Mouse (Mus musculus): ENCODE results near the gene Itgb1.
A peak's percentile ranks its signal among the peaks of the same experiment; 100 is the strongest.

The Itgb1 gene

DNA sequence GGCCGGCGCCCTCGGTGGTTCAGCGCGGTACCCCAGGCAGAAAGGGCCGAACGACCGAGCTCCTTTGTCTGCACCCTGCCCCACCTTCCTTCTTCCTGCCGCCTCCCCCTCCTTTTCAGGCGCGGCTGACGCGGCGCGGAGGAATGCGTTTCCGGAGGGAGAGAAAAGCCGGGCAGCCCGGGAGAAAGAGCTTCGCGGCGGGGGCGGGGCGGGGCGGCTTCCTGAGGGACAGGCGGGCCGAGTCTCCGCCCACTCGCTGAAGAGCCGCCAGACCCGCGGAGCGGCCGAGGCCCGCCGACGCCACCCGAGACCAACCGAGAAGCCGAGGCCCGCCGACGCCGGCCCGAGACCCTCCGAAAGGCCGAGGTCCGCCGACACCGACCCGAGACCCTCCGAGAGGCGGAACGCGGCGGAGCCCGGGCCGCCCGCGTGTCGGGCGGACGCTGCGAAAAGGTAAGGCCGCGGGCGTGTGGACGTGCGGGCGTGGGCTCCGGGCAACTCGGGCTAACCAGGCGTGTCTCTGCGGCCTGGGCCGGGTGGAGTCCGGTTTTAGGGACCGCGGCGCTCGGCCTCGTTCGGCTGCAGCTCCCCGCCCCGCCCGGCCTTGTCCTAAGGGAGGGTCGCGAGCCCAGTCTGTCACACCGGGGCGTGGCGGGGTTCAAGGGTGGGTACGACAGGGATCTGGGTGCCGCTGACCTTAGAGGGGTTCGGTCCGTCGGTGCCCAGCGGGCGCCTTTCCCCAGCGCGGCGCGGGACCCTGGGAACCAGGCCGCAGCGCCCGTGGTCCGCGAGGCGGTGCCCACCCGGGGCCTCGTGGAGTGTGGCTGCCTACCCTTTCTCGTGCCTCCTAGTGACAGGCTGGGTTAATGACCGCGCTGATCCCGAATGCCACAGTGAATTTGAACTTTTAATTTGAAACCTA is at the start of gene Itgb1:
TSS of gene Itgb1 (plus strand) at position 148 of the 922 bp plus-strand sequence.
- DNase-seq: peak; percentile 95 to 99

DNA sequence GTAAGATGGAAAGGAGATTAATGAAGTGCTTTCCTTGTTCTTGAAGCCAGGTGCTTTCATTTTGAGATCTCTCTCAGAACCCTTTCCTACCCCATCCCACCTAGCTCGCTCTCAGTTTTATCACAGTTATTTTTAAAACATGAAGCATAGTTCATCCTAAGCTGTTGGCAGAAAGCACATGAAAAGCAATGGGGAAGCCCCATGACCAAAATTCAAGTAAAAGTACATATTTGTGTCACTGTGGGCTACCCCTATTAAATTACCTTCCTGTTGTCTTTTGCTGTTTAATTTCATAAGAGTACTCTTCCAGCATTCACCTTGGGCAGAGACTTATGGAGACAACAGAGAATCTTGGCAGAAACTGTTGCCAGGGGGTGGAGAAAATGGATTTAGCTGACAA is 42.4 kb upstream of the Itgb1 start:
- DNase-seq: no peak

- DNase-seq: no peak
Measured at GRCm38 (mm10) chr8:128645452-128645851, 40.0 kb upstream of the Itgb1 start.

- no peak for DNase-seq
Measured at GRCm38 (mm10) chr8:128646456-128646855, 39.0 kb upstream of the Itgb1 start.

GRCm38 (mm10) chr8:128648071-128648470 is 37.4 kb upstream of the Itgb1 start:
- no peak for DNase-seq

DNA sequence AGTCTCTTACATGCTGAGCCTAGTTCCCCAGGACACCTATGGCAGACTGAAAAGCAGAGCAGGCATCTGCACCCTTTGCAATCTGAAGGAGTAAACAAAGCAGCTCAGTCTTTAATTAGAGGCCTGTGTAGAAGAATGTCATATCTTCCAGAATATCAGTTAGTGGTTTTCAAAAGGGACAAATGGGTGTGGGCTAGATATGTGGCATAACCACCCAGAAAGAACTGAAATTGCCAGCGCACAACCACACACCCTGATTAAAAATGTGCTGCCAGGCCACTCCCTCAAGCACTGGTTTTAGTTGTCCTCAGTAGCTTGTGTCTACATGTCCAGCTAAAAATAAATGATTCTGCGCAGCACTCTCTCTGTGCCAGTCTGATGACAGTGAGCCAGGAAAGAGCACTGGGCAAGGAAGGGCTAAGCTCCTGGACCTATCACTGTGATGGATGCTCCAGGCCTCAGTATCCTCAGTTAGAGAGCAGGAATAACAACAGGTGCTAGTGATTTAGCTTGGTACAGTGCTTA is 35.1 kb upstream of the Itgb1 start:
- no peak for DNase-seq

GRCm38 (mm10) chr8:128652399-128653109 is 32.9 kb upstream of the Itgb1 start:
- peak in 1 of 2 experiments; percentile 60 for DNase-seq

DNA sequence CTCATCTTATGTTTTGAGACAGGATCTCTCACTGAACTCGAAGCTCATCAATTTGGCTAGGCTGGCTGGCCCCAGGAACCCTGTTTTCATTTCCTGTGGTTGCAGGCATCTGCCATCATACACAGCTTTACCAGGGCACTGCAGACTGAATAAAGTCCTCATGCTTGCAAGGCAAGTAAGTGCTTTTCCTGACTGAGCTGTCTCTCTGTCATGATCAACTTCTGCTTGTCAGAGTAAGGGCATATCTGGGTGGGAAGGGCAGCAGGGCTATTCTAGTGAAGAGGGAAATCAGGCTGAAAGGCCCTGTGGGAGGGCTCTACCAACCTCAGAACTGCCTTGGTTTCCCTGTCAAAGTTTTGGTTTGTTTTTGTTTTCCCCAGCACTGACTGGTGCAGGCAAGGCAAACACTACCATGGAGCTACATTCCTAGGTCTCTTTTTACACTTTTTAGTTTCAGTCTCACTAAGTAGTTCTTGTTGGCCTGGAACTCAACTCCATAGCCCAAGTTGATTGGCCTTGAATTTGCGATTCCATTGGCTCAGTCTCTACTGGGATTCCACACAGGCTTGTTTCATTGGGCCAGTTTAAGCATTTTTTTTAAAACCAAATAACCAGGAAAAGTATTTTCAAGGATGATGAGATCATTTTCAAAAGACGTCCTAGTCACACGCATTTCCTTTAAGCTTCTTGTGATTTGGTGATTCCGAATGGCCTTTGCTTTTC is 31.7 kb upstream of the Itgb1 start:
- DNase-seq: no peak

- peak; percentile 64 to 69 for DNase-seq
Measured at GRCm38 (mm10) chr8:128654365-128655099, 30.9 kb upstream of the Itgb1 start.

GRCm38 (mm10) chr8:128662144-128662543 is 23.3 kb upstream of the Itgb1 start:
- DNase-seq: no peak

DNA sequence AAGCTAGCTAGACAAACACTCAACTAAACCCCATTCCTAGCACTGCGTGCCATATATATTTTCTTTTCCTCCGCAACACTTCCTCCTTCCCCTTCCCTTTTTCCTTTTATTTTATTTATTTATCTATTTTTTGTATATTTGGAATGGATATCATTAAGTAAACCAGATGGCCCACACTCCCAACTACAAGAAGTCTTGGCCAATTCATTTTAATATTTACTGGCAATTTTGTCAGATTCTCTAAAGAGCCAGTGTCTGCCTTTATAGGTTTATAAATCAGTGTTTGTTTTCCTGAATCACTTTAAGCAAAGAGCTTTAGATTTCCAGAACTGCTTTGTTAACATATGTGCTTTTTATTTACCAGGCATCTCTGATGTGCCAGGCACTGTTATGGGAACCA is 22.8 kb upstream of the Itgb1 start:
- no peak for DNase-seq

GRCm38 (mm10) chr8:128663106-128663505 is 22.3 kb upstream of the Itgb1 start:
- no peak for DNase-seq

GRCm38 (mm10) chr8:128666576-128667263 is 18.7 kb upstream of the Itgb1 start:
- DNase-seq: no peak

DNA sequence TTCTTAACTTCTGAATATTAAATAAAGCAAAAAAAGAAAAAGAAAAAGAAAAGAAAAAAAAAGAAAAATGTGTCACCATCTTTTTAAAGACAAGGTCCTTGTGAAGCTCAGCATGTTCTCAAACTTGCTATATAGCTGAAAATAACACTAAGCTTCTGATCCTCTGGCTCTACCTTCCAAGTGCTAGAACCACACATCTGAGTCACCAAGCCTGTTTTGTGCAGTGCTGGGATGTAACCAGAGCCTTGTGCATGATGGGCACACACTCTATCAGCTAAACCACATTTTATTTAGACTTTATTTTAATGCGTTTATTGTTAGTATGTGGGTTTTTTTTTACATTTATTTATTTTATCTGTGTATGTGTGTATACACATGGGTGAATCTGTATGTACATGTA is 13.6 kb upstream of the Itgb1 start:
- DNase-seq: no peak

- no peak for DNase-seq
Measured at GRCm38 (mm10) chr8:128672441-128672840, 13.0 kb upstream of the Itgb1 start.

DNA sequence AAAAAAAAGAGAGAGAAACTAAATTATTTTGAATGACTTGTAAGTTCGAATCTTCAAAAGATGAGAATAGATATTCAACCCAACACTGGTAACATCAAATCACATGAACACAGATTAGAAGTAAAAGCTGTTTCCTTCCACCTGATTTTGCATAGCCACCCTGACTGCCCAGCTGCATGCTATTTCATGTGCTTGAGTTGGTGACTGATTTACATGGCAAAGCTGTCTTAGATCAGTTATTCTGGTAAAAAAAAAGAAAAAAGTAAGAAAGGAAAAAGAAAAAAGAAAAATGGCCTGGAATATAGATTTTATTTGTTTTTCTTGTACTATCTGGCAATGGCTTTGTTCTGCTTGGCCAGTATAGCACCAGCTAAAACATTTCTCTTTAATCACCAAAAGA is 12.5 kb upstream of the Itgb1 start:
- no peak for DNase-seq

DNA sequence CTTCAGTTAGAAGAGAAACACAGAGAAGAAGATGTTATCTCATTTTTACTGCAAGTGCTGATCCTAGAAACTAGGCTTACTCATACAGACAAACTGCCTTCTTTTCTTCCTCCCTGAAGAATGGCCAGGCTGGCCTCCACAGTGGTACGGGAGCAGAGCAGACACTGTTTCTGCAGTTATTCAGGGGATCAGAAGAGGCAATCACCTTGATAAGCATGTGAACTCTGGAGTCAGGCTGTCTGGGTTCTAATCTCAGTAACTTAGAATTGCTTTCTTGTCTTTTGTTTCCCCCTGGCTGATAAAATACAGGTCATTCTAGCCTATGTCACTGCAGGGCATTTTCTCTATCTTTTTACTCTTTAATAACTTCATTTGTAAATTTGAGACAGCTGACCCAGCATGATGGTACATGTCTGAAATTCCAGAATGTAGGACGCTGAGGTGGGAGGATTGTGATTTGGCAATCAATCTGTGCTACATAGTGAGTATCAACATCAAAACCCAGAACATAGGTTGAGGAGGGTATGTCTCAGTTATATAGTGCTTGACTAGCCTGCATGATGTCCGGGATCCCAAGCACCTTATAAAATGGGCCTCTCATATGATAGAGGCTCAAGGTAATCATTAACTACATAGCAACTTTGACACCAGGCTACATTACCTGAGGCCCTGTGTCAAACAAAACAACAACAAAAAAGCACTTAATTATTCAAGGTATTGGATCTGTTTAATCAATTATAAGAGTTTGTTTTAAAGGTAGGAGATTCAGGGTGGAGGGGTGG is 9.4 kb upstream of the Itgb1 start:
- DNase-seq: no peak

DNA sequence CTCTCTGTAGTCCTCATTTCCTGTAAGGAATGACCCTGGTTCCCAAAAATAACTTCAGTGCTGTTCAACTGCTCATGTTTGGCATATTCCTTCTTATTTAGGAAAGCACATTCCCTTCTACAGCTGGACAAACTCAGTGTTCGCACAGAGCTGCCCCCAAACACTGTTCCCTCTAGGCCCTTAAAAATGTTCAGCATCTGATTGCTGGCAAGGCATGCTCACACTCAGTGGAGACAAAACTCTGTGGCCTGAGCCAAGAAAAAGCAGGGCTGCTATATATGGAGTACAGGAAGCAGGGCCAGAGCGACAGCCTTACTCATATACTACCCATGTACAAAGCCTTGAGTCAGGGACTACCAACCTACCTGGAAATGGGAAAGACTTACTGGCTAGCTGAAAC is 5.5 kb upstream of the Itgb1 start:
- no peak for DNase-seq

DNA sequence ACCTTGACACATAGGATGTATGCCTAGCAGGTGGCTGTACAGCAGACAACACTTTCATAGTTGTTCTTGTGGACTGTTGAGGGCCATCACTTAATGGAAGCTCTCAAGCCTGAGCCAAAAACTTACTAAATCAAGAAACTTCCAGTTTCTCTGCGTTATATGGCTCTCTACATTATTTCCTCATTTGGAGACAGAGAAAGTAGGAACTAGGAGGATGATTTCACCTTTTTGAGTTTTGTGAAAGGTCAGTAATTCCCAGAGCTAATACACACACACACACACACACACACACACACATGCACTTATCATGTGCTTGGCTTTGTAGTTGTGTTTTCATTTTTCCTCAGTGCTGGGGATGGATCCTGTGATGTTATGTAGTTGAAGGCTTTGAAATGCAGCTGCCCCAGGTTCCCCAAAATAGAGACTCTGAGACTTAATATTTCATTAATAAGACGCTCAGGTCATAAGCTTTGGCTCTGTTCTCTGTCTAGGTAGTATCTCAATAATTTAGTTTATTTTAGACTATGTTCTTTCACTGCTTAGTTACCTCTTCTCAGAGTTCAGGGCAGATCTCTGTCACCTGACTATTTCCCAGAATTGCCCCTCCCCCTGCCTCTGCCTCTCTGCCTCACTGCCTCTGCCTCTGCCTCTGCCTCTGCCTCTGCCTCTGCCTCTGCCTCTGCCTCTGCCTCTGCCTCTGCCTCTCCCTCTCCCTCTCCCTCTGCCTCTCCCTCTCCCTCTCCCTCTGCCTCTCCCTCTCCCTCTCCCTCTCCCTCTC is 4.7 kb upstream of the Itgb1 start:
- no peak for DNase-seq

GRCm38 (mm10) chr8:128681970-128682369 is 3.5 kb upstream of the Itgb1 start:
- DNase-seq: no peak

Data from cerebellum, postnatal 25 days (tissue).